Mouse (Mus musculus) liver, embryonic 16.5 days (tissue): ENCODE measurements around the gene Stap2. TPM values are rescaled to one million over a fixed set of nuclear protein-coding genes. Genes with fewer than 3 reads are reported as not detected.

Source experiments
- ATAC-seq: fragments of 200-750 bp; cut with Nextera tagmentation; 2 replicates; pipeline ENCODE4 v1.8.0; 2017; ENCODE audit warnings: low read depth, mild to moderate bottlenecking, moderate number of reproducible peaks, moderate library complexity
- H3K27ac ChIP-seq: fragments of 300-500 bp; sonication (generic); 2 replicates; pipeline ENCODE4 v1.5.1; 2014; ENCODE audit warnings: mild to moderate bottlenecking, low read length
- H3K27me3 ChIP-seq: fragments of 300-500 bp; sonication (generic); 2 replicates; pipeline ENCODE4 v1.6.1; 2014; ENCODE audit warnings: low read depth, low read length, mixed read lengths; ENCODE audit not compliant: control insufficient read depth, insufficient read depth
- H3K36me3 ChIP-seq: fragments of 300-500 bp; sonication (generic); 2 replicates; pipeline ENCODE4 v1.6.1; 2014; ENCODE audit warnings: mild to moderate bottlenecking; ENCODE audit not compliant: control insufficient read depth, insufficient read depth
- H3K4me1 ChIP-seq: fragments of 300-500 bp; sonication (generic); 2 replicates; pipeline ENCODE4 v1.6.1; 2014; ENCODE audit warnings: low read depth, low read length, mixed read lengths; ENCODE audit not compliant: control insufficient read depth
- H3K4me2 ChIP-seq: fragments of 300-500 bp; sonication (generic); 2 replicates; pipeline ENCODE4 v1.6.1; 2014; ENCODE audit warnings: low read depth, low read length, mixed read lengths
- H3K4me3 ChIP-seq: fragments of 300-500 bp; sonication (generic); 2 replicates; pipeline ENCODE4 v1.5.1; 2014; ENCODE audit warnings: low read depth, mild to moderate bottlenecking, low read length
- H3K9ac ChIP-seq: fragments of 300-500 bp; sonication (generic); 2 replicates; pipeline ENCODE4 v1.6.1; 2014; ENCODE audit warnings: low read depth, low read length
- H3K9me3 ChIP-seq: fragments of 300-500 bp; sonication (generic); replicated peaks from 2 replicates; pipeline ENCODE4 v1.6.1; 2016; ENCODE audit warnings: low read length; ENCODE audit not compliant: control insufficient read depth
- WGBS: fragments of 180-500 bp; shearing (Covaris S2); extraction: QIAGEN DNeasy Blood & Tissue Kit; methylation state at CpG from one replicate; pipeline ENCODE4 v1.1.7; 2014; ENCODE audit not compliant: insufficient replicate concordance; 5-methylcytosine and 5-hydroxymethylcytosine counted together
- polyA plus RNA-seq: library from polyadenylated mRNA; unstranded; fragments of >200 nt; fragmentation: Nextera tagmentation; extraction: Ambion mirVana; gene quantifications from 2 replicates; pipeline ENCODE4 v1.2.1, GENCODE M21; 2015

The Stap2 gene
- polyA plus RNA-seq, 1 experiment from 2014 or later: 4.5 TPM

- peak within 1 kb of the TSS; percentile 83 for H3K4me2 ChIP-seq
- no peaks in the 10 kb centered on the region for H3K9me3 ChIP-seq
- H3K4me3 ChIP-seq: peak within 1 kb of the TSS; percentile 93
- H3K36me3 ChIP-seq: no peaks in the 10 kb centered on the region
- peak; percentile 89 for ATAC-seq
- H3K27me3 ChIP-seq: no peaks in the 10 kb centered on the region
- peaks cover 49% of the 10 kb centered on the region for H3K4me1 ChIP-seq
- H3K27ac ChIP-seq: peak within 1 kb of the TSS; percentile 93
- under 1% methylated on average over 74 of the region's 74 CpGs for WGBS
- H3K9ac ChIP-seq: peak within 1 kb of the TSS; percentile 98
These were observed 31.0 kb upstream of the Stap2 start, which contains the start of gene Sh3gl1 for GRCm38 (mm10) chr17:56036176-56036900. Gene Sh3gl1, minus strand, starts transcription at chr17:56036635.

- Histone ChIP-seq H3K9ac (peak overlapping the region; percentile 98), H3K27ac (peak overlapping the region; percentile 11; the same call in 1 of the 2 replicates), H3K4me1 (peaks cover 55% of the 10 kb centered on the region), H3K4me3 (peak overlapping the region; percentile 93), H3K36me3 (no peaks in the 10 kb centered on the region), H3K9me3 (no peaks in the 10 kb centered on the region), H3K4me2 (peak overlapping the region; percentile 83), H3K27me3 (no peaks in the 10 kb centered on the region)
- WGBS: 55% methylated on average over 4 of the region's 4 CpGs
- no peak for ATAC-seq
These were observed 29.8 kb upstream of the Stap2 start for GRCm38 (mm10) chr17:56035216-56035615.

- Histone ChIP-seq H3K27ac (no peak overlapping the region; the same call in 1 of the 2 replicates), H3K9ac (peak overlapping the region; percentile 98), H3K27me3 (no peaks in the 10 kb centered on the region), H3K4me3 (peak overlapping the region; percentile 93), H3K4me1 (peaks cover 55% of the 10 kb centered on the region), H3K9me3 (no peaks in the 10 kb centered on the region), H3K4me2 (peak overlapping the region; percentile 83), H3K36me3 (no peaks in the 10 kb centered on the region)
- no peak for ATAC-seq
- 77% methylated on average over 6 of the region's 6 CpGs for WGBS
These were observed 29.3 kb upstream of the Stap2 start for GRCm38 (mm10) chr17:56034726-56035100.

GRCm38 (mm10) chr17:56034040-56034725 is 28.8 kb upstream of the Stap2 start:
- Histone ChIP-seq H3K27ac (no peak overlapping the region), H3K27me3 (no peaks in the 10 kb centered on the region), H3K4me2 (no peak overlapping the region), H3K36me3 (no peaks in the 10 kb centered on the region), H3K9ac (no peak overlapping the region), H3K4me3 (peak overlapping the region; percentile 93; the same call in 1 of the 2 replicates), H3K4me1 (peaks cover 55% of the 10 kb centered on the region), H3K9me3 (no peaks in the 10 kb centered on the region)
- WGBS: 76% methylated on average over 7 of the region's 7 CpGs
- ATAC-seq: no peak

- Histone ChIP-seq H3K27ac (peak overlapping the region; percentile 48; the same call in 1 of the 2 replicates), H3K27me3 (no peaks in the 10 kb centered on the region), H3K9me3 (no peaks in the 10 kb centered on the region), H3K9ac (no peak overlapping the region), H3K36me3 (no peaks in the 10 kb centered on the region; the same call in 1 of the 2 replicates), H3K4me3 (no peak overlapping the region), H3K4me1 (peaks cover 55% of the 10 kb centered on the region), H3K4me2 (no peak overlapping the region)
- ATAC-seq: no peak
- 50% methylated on average over 7 of the region's 7 CpGs for WGBS
These were observed 27.4 kb upstream of the Stap2 start for GRCm38 (mm10) chr17:56032831-56033230.

- no peak for ATAC-seq
- 61% methylated on average over 6 of the region's 6 CpGs for WGBS
- Histone ChIP-seq H3K27ac (0 out of 2 replicates have a peak overlapping the region, but pooled peaks have one; percentile 6), H3K9ac (no peak overlapping the region), H3K4me1 (peaks cover 54% of the 10 kb centered on the region), H3K9me3 (no peaks in the 10 kb centered on the region), H3K36me3 (no peaks in the 10 kb centered on the region; the same call in 1 of the 2 replicates), H3K4me3 (no peak overlapping the region), H3K4me2 (no peak overlapping the region), H3K27me3 (no peaks in the 10 kb centered on the region)
These were observed 26.8 kb upstream of the Stap2 start for GRCm38 (mm10) chr17:56032127-56032733.

GRCm38 (mm10) chr17:56031431-56031830 is 26.0 kb upstream of the Stap2 start:
- Histone ChIP-seq H3K27me3 (no peaks in the 10 kb centered on the region), H3K4me1 (peaks cover 49% of the 10 kb centered on the region), H3K36me3 (no peaks in the 10 kb centered on the region; the same call in 1 of the 2 replicates), H3K4me2 (no peak overlapping the region), H3K27ac (no peak overlapping the region), H3K9ac (no peak overlapping the region), H3K9me3 (no peaks in the 10 kb centered on the region), H3K4me3 (no peak overlapping the region)
- no peak for ATAC-seq
- 81% methylated on average over 7 of the region's 7 CpGs for WGBS

GRCm38 (mm10) chr17:56030919-56031318 is 25.5 kb upstream of the Stap2 start:
- no peaks in the 10 kb centered on the region for H3K27me3 ChIP-seq
- 16% methylated on average over 5 of the region's 5 CpGs for WGBS
- ATAC-seq: peak; percentile 54
- H3K27ac ChIP-seq: peak overlapping the region; percentile 38; the same call in 1 of the 2 replicates
- no peaks in the 10 kb centered on the region for H3K9me3 ChIP-seq
- H3K4me3 ChIP-seq: no peak overlapping the region
- H3K36me3 ChIP-seq: no peaks in the 10 kb centered on the region; the same call in 1 of the 2 replicates
- no peak overlapping the region for H3K9ac ChIP-seq
- H3K4me2 ChIP-seq: no peak overlapping the region
- H3K4me1 ChIP-seq: peaks cover 49% of the 10 kb centered on the region
